Mouse (Mus musculus) induced T-regulatory cell, adult 2 months (primary cell): ENCODE measurements around the gene Gm49340.
A peak's percentile ranks its signal among the peaks of the same experiment; 100 is the strongest.
"Not testable (repeated sequence)": the region's sequence is repeated elsewhere in the genome, so short reads cannot be mapped to it uniquely, and the experiment has no call there.

Source experiments
- DNase-seq: peaks from one replicate; pipeline ENCODE4 v3.0.0-alpha.2; 2012; ENCODE audit warnings: low read depth

The Gm49340 gene

DNA sequence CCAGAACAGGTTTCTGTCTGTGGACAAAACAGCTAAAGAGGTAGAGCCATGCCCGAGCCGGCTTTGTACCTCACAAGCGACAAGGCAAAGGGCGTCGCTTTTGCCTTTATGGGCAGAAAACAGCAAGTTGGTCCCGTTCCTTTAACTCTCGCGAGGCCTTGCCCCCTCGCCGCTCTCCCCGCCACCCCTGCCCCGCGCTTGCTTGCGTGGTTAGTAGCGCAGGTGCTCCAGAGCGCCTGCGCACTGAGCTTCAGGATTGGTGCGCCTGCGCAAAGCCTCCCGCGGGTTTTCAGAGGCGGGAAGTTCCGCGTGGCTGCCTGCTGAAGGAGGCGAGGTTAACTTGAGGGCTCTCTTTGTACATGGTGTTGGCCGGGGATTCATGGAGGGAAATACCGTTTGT lies at the start of gene Gm49340, which contains the start of the genes Aspa and Spata22:
Gene Gm49340 (plus strand): TSS at position 300 of the 400 bp plus-strand sequence.
Gene Aspa (minus strand): TSS at position 155 of the 400 bp plus-strand sequence.
Gene Spata22 (plus strand): TSS at position 300 of the 400 bp plus-strand sequence.
- DNase-seq: no peak

DNA sequence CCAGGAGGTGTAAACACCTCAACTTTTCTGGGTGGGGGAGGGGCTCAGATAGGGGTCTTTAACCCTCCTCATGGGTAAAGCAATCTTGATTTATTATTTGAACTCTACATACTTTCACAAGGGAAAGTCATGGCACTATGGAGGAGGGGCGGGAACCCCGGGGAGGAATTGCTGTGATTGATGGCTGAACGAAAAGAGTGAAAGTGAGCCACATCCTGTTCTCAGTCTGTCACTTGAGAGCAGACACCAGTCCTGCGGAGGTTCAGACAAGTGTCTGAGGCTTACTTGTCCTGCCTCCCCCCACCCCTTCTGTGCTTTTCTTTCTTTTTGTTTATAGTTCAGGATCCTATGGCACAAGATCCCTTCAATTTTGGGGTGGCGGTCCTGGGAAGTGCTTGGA lies 48.8 kb upstream of the Gm49340 start:
- peak; percentile 33 for DNase-seq

DNA sequence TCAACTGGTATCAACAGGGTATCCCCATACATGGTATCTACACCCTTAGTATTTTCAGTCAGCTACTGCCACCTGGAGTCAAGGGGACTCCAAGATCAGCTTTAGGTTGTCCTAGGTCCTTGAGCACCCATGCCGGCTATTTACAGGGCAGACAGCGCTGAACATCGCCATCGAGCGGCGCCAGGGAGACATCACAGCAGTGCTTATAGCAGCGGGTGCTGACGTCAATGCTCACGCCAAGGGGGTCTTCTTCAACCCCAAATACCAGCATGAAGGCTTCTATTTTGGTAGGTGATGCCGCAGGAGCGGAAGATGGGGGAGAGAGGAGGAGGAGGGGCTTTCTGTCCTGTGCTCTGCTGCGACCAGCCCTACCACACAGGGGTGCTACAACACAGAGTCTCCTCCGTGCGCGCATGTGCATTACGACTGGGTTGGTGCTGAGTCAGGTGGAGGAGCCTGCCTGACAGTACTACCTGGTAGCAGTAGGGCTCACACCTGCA lies 48.0 kb upstream of the Gm49340 start:
- DNase-seq: peak; percentile 56

DNA sequence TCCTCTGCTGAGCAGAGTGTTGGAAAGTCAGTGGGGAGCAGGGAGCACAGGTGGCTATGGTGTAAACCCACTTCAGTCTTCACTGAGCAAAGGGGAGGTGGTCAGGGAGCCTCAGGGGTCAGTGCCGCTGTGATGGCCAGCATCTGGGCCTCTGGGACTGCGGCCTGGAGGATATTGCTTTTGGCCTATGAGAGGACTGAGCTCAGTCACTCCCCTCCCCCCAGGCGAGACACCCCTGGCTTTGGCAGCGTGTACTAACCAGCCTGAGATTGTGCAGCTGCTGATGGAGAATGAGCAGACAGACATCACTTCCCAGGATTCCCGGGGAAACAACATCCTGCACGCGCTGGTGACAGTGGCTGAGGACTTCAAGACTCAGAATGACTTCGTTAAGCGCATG lies 46.2 kb upstream of the Gm49340 start:
- DNase-seq: no peak

DNA sequence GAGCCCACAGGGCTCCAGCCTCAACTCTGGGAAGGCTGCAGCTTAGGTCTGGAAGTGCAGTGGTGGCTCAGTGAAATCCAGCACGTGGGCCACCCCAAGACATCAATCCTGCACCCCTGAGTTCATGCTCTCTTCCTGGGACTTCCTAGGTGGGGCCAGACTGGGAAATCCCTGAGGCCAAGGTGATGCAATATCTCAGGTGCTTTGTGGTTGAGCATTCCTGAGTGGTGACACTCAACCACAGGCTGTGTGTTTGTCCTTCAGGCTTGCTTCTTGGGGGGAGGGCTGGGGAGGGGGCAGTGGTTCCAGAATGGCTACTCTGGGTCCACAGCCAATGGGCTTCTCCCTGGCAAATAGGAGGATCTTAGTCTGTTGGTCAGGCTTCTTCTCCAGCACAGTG lies 45.6 kb upstream of the Gm49340 start:
- no peak for DNase-seq

DNA sequence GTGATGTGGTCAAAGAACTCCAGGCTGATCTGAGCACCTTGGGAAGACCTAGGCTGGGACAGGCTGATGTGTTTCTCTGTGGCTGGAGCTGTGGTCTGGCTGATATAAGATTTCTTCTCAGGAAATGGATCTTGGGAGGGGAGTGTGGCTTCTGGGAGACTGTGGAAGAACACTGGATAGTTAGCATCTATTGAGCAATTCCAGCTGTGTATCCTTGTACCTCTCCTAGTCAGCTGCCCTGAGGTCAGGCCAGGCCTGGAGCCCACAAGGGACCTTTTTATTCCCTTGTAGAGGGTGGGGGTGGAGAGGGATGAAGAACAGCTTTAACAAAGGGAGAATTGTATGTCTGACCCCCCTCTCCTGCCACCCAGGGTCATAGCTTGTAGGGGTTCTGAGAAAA lies 45.2 kb upstream of the Gm49340 start:
- DNase-seq: no peak

DNA sequence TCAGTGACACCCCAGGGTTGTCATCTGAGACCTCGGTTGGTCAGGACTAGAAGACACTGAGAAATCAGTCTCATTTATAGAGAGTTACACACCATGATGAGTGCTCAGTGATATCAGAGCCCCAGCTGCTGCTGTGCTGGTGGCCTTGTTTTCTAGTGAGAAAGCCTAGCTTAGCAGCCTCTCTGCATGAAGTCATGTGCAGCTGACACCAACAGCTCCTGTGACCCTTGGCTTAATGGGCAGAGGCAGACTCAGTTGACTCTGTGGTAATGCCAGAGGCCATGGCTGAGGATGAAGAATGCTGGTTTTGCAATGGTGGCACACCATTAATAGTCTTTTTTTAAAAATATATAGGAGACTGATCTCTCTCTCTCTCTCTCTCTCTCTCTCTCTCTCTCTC lies 39.9 kb upstream of the Gm49340 start:
- no peak for DNase-seq

DNA sequence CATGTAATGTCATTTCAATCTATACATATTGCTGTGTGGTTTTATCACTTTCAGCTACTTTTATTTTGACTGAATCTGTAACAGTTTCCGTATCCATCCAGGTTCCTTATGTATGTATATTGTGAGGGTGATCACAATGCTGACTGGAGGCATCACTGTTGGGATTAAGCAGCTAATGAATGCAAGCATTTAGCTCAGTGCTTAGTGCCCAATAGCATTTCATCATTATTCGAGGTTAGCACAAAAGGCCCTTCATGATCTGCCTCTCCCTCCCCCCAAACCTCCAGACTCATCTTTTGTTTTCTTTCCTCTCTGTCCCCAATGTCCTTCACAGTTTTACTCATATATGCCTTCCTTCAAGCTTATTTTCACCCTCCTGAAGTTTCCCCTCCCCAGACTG lies 26.4 kb upstream of the Gm49340 start:
- no peak for DNase-seq

DNA sequence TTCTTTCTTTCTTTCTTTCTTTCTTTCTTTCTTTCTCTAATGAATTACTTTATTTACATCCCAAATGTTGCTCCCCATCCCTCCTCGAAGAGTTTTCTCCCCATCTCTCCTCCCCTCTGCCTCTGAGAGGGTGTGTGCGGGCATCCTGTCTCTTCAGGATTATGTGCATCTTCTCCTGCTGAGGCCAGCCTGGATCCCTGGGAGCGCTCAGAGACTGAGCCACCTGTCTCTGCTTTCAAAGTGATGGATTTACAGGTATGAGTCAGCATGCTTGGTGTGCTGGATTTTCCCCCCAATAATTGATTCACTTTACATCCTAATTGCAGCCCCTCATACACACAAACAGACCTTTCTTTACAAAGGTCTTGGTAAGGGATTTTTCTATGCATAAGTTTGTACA lies 13.6 kb upstream of the Gm49340 start:
- no peak for DNase-seq

DNA sequence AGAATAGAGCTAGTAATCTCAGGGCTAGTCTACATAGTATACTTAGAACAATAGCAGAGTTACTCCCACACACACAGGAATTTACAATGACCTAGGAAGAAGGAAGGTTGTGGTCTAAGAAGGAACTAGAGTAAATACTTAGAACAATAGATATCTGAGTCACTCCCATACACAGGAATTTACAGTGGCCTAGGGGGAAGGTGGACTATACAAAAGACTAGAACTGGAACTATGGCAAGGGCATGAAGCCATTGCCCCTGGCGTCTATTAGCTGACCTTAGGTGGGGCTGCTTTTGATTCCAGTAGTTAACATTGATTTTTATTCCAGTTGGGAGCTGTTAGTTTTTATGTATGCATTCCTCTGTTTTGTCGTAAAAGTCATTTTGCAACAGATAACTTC lies 11.0 kb upstream of the Gm49340 start:
- not testable (repeated sequence) for DNase-seq

DNA sequence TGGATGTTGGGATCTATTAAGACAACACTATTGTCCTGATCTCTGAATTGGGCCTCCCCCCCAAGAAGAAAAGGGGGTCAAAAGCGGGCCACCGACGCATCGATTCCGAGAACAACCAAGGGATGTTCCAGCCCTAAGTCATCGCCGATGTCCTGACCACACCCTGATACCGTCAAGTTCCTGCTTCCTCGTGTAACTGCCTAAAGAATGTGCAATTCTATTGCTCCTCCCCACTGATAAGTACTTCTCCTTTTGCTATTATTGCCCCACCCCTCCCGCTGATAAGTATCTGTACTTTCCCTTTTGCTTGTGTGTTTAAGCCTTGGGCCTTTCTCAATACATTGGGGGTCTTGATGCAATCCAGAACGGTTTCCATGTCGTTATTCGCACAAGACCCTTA lies 8.5 kb upstream of the Gm49340 start:
- DNase-seq: not testable (repeated sequence)

DNA sequence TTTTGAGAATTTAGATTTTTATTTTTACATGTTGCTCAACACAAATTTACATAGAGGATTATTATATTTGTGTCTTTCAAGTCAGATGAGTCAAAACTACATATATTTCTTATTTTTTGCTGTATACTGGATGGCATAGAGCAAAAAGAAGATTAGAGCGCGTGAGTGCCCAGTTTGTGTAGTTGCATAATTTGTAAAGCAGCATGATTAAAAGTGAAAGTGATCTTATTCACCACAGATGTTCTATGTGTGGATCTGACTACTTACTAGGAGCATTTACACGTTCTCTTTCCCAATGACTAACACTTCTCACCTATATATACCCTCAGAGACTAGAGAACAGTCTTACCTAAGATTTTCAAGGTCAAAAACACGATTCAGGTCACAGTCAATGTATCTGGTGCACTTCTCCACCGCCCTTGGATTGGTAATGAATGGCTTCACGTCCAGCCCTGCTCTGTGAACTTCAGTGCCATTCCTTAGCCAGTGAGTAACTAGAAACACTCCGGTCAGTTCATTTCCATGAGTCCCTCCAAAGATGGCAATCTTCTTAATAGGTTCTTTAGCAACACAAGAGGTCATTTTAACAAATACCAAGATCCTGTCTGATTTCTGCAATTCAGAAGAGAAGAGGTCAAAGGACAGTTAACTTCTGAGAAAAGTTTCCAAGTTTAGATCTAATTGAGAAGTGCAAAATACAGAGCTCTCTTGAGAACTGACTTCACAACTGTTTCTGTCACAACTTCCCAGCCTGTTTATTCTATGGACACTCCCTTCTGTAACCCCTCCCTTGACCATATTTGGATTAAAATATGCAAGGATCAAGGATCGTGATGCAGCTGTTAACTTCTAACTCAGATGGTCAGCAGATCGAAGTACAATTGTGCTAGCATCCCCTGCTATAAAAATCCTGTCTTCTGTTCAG lies 5.4 kb upstream of the Gm49340 start:
- no peak for DNase-seq

DNA sequence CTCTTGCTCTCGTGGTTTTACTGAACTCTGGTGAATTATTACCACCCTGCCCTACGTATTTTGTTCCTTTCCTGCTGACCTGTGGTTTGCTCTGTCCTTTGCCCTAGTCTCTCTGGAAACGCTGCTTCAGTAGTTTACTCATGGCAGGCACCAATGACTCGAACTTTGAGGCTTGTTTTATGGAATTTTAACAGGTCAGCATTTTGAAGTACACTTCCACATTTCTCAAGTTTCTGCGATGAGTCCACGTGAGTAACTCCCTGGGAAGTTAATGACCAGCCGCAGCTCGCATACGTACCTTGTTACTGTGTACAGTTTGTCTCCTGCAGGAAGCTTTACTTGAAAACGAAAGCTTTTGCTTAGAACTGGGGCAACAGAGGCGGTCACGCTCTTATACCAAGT lies 3.1 kb upstream of the Gm49340 start:
- DNase-seq: peak; percentile 4

DNA sequence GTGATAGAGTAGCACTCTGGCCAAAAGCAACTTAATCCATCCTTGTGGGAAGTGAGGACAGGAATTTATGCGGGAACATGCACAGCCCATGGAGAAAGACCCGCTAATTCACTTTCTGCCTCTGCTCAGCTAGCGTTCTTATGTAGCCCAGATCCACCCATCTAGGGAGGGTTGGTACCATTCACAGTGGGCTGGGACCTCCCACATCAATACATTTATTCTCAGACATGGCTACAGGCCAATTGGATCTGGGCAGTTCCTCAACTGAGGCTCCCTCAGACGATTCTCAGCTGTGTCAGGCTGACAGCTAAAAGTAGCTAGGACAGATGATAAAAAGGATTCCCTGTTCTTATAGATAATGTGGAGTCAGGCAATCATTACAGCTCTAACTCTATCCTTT lies 2.2 kb upstream of the Gm49340 start:
- DNase-seq: no peak

DNA sequence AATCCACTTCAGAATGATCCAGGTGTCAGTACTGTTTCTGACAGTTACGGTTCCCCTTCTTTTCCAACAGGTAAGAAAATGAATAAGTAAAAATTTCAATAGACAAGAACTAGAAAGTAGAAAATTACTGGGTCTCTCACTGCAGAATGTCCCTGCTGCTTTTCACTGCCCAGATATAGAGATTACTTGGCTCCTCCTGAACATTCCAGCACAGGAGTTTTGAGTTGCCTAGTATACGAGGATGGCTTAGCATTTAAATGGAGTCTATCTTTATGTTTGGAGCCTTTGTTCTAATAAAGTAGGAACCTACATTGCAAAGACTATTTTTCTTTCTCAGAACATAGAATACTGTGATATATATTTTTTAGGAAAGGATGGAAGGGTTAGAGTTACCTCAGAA lies 3.8 kb downstream of the Gm49340 start:
- no peak for DNase-seq

DNA sequence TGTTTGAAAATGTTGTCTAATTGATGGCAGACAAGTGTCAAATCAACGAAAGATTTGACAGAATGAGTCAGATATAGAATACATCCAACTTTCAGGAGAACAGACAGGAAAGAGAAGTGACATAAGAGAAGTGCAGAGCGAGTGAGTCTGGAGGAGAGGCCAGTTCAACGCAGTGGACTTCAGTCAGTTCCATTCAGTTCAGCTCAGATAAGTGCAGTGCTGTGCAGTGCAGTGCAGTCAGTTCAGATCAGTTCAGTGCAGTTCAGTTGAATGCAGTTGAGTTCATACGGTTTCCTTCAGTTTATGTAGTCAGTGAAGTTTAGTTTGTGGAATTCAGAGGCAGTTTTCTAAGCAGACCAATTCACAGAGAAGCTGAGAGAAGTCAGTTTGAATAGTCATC lies 7.4 kb downstream of the Gm49340 start:
- DNase-seq: no peak

DNA sequence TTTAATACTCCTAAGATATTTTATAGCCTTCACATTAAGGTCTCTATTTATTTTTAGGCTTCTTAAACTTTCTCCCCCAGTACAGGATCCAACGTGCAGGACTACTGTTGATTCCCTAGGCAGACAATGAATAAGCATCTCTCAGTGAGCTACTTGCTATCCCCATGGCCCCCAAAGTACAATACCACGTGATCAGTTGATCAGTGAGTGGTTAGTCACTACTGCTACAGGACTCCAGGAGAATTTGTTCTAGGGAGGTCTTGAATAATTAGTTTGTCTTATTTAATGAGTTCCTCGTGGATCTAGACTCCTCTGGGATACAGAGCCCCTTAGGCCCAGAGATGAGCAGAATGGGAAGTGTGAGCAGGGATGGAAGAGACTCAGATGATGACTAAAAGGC lies 20.9 kb downstream of the Gm49340 start, which contains the start of gene Olfr20:
Gene Olfr20 (plus strand): TSS at position 301 of the 400 bp plus-strand sequence.
- no peak for DNase-seq

DNA sequence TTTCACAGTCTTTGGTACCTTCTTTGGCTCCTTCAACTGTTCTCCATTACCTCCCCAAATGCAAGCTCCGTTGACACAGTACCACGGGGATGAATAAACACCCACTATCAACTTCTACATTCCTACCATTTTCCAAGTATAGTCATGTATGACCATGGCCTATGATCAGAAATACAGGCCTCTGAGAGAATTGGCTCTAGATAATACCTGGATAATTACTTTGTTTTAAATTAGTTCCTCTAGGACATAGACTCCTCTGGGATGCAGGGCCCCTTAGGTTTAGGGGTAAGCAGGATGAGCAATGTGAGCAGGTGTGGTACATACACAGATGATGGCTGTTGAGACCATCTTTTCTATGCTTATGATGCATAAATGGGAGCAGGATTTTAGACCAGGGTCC lies 41.4 kb downstream of the Gm49340 start, which contains the start of gene Olfr376:
Gene Olfr376 (plus strand): TSS at position 301 of the 400 bp plus-strand sequence.
- no peak for DNase-seq

DNA sequence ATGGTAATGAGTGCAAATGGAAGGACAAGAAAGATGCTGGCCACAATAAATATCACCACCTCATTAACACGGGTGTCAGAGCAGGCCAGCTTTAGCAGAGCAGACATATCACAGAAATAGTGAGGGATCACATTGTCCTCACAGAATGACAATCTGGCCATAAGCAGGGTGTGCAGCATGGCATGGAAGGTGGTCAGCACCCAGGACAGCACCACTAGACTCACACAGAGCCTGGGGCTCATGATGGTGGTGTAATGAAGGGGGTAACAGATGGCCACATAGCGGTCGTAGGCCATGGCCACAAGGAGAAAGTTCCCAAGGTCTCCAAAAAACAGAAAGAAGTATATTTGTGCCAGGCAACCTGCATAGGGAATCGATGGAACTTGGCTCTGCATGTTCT lies 65.8 kb downstream of the Gm49340 start:
- no peak for DNase-seq

DNA sequence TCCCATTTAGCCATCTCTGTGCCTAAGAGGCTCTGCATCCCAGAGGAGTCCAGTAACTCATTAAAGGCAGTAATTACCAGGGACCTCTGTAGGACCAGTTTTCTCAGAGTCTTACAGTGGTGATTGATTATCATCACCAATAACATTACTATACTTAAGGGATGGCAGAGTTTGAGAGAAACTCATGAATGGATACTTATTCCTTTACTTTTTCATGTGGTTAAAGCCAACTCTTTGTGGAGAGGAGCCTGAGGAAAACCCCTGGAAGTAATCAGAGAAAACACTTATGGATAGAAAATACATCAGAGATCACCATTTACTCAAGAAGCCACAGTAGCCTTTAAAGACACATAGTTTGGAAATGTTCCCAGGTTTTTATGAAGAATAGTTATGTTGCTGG lies 70.0 kb downstream of the Gm49340 start, which contains the start of gene Olfr1:
Gene Olfr1 (minus strand): TSS at position 101 of the 400 bp plus-strand sequence.
- DNase-seq: no peak
